Mouse (Mus musculus) small intestine, adult 2 months (tissue): ENCODE results near the gene Acnat1.

ENCODE experiments used
- CTCF ChIP-seq: fragments of 200-500 bp; IDR thresholded peaks from 2 replicates; pipeline ENCODE4 v1.5.1; 2012; ENCODE audit warnings: low read depth, mild to moderate bottlenecking, control low read depth, inconsistent platforms, low read length, moderate library complexity, mixed read lengths; ENCODE audit not compliant: insufficient replicate concordance, insufficient read length; ENCODE audit errors: extremely low read depth
- POLR2A ChIP-seq: fragments of 200-500 bp; IDR thresholded peaks from 2 replicates; pipeline ENCODE4 v1.6.1; 2012; ENCODE audit warnings: low read depth, mild to moderate bottlenecking, control low read depth, inconsistent platforms, low read length, moderate library complexity

DNA sequence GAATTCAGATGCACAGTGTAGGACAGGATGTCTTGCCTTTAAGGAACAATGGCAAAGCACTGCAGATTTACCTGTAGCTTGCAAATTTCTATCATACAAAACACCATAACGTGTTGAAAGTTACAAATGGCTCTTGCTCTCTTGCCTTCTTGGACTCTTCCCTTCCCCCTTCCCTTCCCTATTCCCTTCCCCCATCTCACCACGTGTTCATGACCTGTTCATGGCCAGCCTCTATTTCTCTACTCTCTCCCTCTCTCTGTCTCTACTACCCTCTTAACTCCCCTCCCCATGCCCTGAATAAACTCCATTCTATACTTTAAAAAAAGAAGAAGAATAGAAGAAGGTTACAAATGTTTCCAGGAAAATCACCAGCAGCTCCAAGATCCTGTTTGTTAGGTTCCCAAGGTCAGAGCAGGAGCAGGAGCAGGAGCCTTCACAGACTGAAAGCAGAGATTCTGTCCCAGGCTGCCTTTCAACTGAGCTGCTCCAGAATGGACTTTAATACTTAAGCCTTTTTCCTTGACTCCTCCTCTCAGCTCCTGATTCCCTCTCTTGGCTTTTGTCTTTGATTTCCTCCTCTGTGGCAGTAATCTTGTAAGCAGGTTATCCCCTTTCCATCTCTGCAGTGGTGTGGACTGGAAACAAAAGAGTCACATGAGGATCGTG lies at the start of gene Acnat1:
- TF ChIP-seq POLR2A = no peak
- no peak for TF ChIP-seq CTCF
